Mouse (Mus musculus): ENCODE results near the gene Spsb4. TPM values are rescaled to one million over a fixed set of nuclear protein-coding genes. Genes with fewer than 3 reads are reported as not detected.

Spsb4 gene
- polyA plus RNA-seq, 1 experiment from 2014 or later: 115 TPM

DNA sequence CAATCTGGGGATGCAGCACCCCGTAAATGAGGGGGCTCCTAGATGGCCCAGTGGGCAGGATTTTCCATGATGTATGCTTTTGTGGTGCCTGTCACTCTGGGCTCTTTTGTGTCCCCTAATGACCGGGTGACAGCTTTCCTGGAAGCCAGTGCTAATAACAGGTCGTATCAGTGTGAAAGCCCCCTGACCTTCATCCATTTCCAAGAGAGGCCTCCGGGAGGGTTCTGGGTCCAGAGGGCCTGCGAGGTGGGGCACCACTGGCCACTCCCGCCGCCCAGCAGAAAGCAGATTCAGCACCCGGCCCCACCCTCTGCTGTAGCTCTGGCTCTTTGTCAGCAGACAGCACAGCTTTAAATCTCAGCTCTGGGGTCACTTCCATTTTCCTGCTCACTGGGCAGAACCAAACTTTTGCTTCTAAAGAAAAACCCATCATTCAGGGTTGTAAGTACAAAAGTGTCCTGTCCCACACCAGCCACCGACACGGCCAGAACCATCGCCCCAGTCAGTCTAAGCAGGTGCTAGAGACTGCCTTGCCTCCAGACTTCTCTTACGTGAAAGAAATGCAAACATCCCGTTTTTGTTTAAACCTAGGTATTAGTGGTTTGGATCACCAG, 39.1 kb downstream of the Spsb4 start:
- 12% methylated on average over 13 of the region's 13 CpGs for WGBS
- peak overlapping the region; percentile 30; the same call in 1 of the 2 replicates for H3K4me2 ChIP-seq

GRCm38 (mm10) chr9:96978147-96978782, 40.4 kb downstream of the Spsb4 start:
- WGBS: 48% methylated on average over 10 of the region's 10 CpGs
- peak; percentile 89 for DNase-seq (ENCODE audit: low spot score, missing footprints)
- Histone ChIP-seq H3K4me2 (no peak overlapping the region; the same call in 1 of the 2 replicates), H3K27ac (ENCODE audit: low read depth, low read length) (peak overlapping the region; percentile 60), H3K9me3 (ENCODE audit: control insufficient read depth, low read length) (no peaks in the 10 kb centered on the region), H3K27me3 (ENCODE audit: control insufficient read depth, insufficient read depth, low read length) (no peaks in the 10 kb centered on the region), H3K36me3 (ENCODE audit: control insufficient read depth, insufficient read depth, low read length) (no peaks in the 10 kb centered on the region), H3K9ac (ENCODE audit: low read length) (no peak overlapping the region; the same call in 1 of the 2 replicates), H3K4me3 (ENCODE audit: low read depth, low read length) (no peak overlapping the region), H3K4me1 (ENCODE audit: control insufficient read depth, insufficient read depth, low read length) (peaks cover 68% of the 10 kb centered on the region)
- no peak for ATAC-seq (ENCODE audit: low FRiP score)

More for the DNA sequence above, 39.1 kb downstream of the Spsb4 start:
- Histone ChIP-seq H3K36me3 (ENCODE audit: control insufficient read depth, insufficient read depth, low read length) (no peaks in the 10 kb centered on the region), H3K9me3 (ENCODE audit: control insufficient read depth, low read length) (no peaks in the 10 kb centered on the region), H3K4me1 (ENCODE audit: control insufficient read depth, insufficient read depth, low read length) (peaks cover 74% of the 10 kb centered on the region), H3K4me3 (ENCODE audit: low read depth, low read length) (no peak overlapping the region), H3K9ac (ENCODE audit: low read length) (peak overlapping the region; percentile 58), H3K27me3 (ENCODE audit: control insufficient read depth, insufficient read depth, low read length) (no peaks in the 10 kb centered on the region), H3K27ac (ENCODE audit: low read depth, low read length) (peak overlapping the region; percentile 94)
- ATAC-seq (ENCODE audit: low FRiP score): 0 out of 2 replicates have a peak, but pooled peaks have one; percentile 12
- DNase-seq (ENCODE audit: low spot score, missing footprints): peak; percentile 90

GRCm38 (mm10) chr9:96977287-96978145, 41.1 kb downstream of the Spsb4 start:
- Histone ChIP-seq H3K9ac (ENCODE audit: low read length) (peak overlapping the region; percentile 18; the same call in 1 of the 2 replicates), H3K4me1 (ENCODE audit: control insufficient read depth, insufficient read depth, low read length) (peaks cover 68% of the 10 kb centered on the region), H3K4me2 (no peak overlapping the region), H3K27me3 (ENCODE audit: control insufficient read depth, insufficient read depth, low read length) (no peaks in the 10 kb centered on the region), H3K4me3 (ENCODE audit: low read depth, low read length) (no peak overlapping the region), H3K9me3 (ENCODE audit: control insufficient read depth, low read length) (no peaks in the 10 kb centered on the region), H3K36me3 (ENCODE audit: control insufficient read depth, insufficient read depth, low read length) (0 out of 2 replicates have a peak, but pooled peaks cover 3% of the 10 kb centered on the region), H3K27ac (ENCODE audit: low read depth, low read length) (peak overlapping the region; percentile 60)
- peak; percentile 89 for DNase-seq (ENCODE audit: low spot score, missing footprints)
- 43% methylated on average over 13 of the region's 13 CpGs for WGBS
- ATAC-seq (ENCODE audit: low FRiP score): no peak

DNA sequence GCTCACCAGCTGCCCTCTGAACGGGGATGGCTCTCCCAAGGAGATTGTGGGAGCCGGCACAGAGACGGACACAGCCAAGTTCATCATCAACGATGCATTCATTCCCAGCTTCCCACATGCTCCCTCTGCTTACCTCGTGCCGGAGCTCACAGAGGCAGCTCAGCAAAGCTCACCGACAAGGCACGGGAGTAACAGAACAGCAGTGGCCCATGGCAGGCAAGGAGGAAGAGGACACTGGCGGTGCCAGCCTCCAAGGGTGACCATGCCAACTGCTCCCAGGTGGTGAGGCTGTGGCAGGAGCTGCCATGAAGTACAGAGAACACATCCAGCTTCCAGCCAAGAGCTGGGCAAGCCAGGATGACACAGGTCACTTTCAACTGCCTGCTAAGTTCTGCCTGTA, 45.6 kb downstream of the Spsb4 start:
- Histone ChIP-seq H3K9me3 (ENCODE audit: control insufficient read depth, low read length) (no peaks in the 10 kb centered on the region), H3K4me1 (ENCODE audit: control insufficient read depth, insufficient read depth, low read length) (peaks cover 40% of the 10 kb centered on the region), H3K27ac (ENCODE audit: low read depth, low read length) (no peak overlapping the region), H3K4me3 (ENCODE audit: low read depth, low read length) (no peak overlapping the region), H3K9ac (ENCODE audit: low read length) (no peak overlapping the region), H3K36me3 (ENCODE audit: control insufficient read depth, insufficient read depth, low read length) (0 out of 2 replicates have a peak, but pooled peaks cover 3% of the 10 kb centered on the region), H3K4me2 (no peak overlapping the region), H3K27me3 (ENCODE audit: control insufficient read depth, insufficient read depth, low read length) (no peaks in the 10 kb centered on the region)
- 83% methylated on average over 9 of the region's 9 CpGs for WGBS
- ATAC-seq (ENCODE audit: low FRiP score) (no peak), DNase-seq (ENCODE audit: low spot score, missing footprints) (no peak)

DNA sequence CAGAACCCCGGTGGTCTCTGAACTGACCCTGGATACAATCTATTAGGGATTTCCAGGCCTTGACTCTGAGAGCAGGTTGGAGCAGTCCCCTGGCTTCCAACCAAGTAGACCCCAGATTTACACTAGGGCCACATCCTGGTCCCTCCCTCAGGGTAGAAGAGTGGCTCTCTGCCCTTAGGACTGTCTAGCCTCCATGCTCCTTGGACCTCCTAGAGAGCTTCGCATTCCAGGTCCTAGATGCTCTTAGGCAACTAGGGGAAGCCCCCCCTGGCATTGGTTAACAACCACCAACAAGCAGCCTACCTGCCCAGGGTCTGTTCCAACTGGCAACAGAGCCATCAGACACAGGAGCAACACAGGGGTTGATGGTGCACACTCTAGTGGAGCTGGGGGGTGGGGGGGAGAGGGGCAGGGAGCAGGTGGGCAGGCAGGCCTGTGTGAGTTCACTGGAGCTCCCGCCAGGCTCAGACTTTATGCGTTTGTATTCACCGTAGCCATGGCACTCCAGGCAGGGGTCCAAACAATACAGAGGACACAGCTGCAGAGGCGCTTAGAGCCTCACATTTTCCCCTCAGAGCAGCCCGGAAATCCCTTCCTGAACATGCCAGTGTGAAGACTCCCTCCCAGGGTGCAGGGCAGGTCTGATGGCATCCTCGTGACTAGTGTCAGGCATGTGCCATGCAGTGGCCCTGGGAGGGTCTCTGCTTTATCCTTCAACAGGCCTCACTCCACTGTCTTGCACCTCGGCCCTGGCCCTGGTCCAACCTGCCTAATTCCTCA, 46.8 kb downstream of the Spsb4 start:
- H3K27ac ChIP-seq (ENCODE audit: low read depth, low read length): peak overlapping the region; percentile 55
- 27% methylated on average over 9 of the region's 9 CpGs for WGBS
- H3K4me1 ChIP-seq (ENCODE audit: control insufficient read depth, insufficient read depth, low read length): peaks cover 29% of the 10 kb centered on the region

DNA sequence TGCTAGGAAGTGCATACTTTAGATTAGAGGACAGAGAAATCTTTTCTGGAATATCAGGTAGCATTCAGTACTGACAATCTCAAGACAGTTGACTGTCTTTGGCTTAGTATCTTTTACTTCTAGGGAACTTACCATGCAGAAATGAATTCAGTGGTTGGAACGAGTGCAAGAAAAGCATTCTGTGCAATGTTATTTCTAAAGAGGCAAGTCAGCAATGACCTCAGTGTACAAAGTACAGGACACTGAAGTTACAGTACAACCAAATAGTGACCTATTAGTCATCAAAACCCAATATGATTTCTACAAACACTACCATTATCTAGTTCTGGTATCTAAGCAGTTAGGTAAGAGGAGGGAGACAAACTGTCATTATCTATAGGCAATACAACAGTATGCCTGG, 51.1 kb downstream of the Spsb4 start:
- H3K4me1 ChIP-seq (ENCODE audit: control insufficient read depth, insufficient read depth, low read length): peaks cover 38% of the 10 kb centered on the region
- no peak overlapping the region for H3K4me2 ChIP-seq
- DNase-seq (ENCODE audit: low spot score, missing footprints) (no peak), ATAC-seq (ENCODE audit: low FRiP score) (no peak)
- no peaks in the 10 kb centered on the region for H3K27me3 ChIP-seq (ENCODE audit: control insufficient read depth, insufficient read depth, low read length)
- H3K27ac ChIP-seq (ENCODE audit: low read depth, low read length): no peak overlapping the region
- H3K9ac ChIP-seq (ENCODE audit: low read length): no peak overlapping the region
- H3K9me3 ChIP-seq (ENCODE audit: control insufficient read depth, low read length): no peaks in the 10 kb centered on the region
- no peak overlapping the region for H3K4me3 ChIP-seq (ENCODE audit: low read depth, low read length)
- peaks cover 3% of the 10 kb centered on the region; the same call in 1 of the 2 replicates for H3K36me3 ChIP-seq (ENCODE audit: control insufficient read depth, insufficient read depth, low read length)
- 97% methylated on average over 1 of the region's 1 CpGs for WGBS

More for the DNA sequence above, 46.8 kb downstream of the Spsb4 start:
- 0 out of 2 replicates have a peak, but pooled peaks cover 3% of the 10 kb centered on the region for H3K36me3 ChIP-seq (ENCODE audit: control insufficient read depth, insufficient read depth, low read length)
- ATAC-seq (ENCODE audit: low FRiP score): peak; percentile 84
- H3K4me3 ChIP-seq (ENCODE audit: low read depth, low read length): no peak overlapping the region
- H3K9ac ChIP-seq (ENCODE audit: low read length): no peak overlapping the region
- H3K9me3 ChIP-seq (ENCODE audit: control insufficient read depth, low read length): no peaks in the 10 kb centered on the region
- peak; percentile 90 for DNase-seq (ENCODE audit: low spot score, missing footprints)
- H3K27me3 ChIP-seq (ENCODE audit: control insufficient read depth, insufficient read depth, low read length): no peaks in the 10 kb centered on the region
- H3K4me2 ChIP-seq: no peak overlapping the region

- no peak overlapping the region for H3K4me3 ChIP-seq (ENCODE audit: low read depth, low read length)
- peaks cover 35% of the 10 kb centered on the region for H3K4me1 ChIP-seq (ENCODE audit: control insufficient read depth, insufficient read depth, low read length)
- H3K9ac ChIP-seq (ENCODE audit: low read length): no peak overlapping the region
- 93% methylated on average over 7 of the region's 7 CpGs for WGBS
- ATAC-seq (ENCODE audit: low FRiP score): no peak
- H3K36me3 ChIP-seq (ENCODE audit: control insufficient read depth, insufficient read depth, low read length): peaks cover 3% of the 10 kb centered on the region; the same call in 1 of the 2 replicates
- H3K9me3 ChIP-seq (ENCODE audit: control insufficient read depth, low read length): no peaks in the 10 kb centered on the region
- no peak overlapping the region for H3K4me2 ChIP-seq
- H3K27me3 ChIP-seq (ENCODE audit: control insufficient read depth, insufficient read depth, low read length): no peaks in the 10 kb centered on the region
- DNase-seq (ENCODE audit: low spot score, missing footprints): no peak
- H3K27ac ChIP-seq (ENCODE audit: low read depth, low read length): no peak overlapping the region
Observed at GRCm38 (mm10) chr9:96966465-96966864, 52.2 kb downstream of the Spsb4 start.

GRCm38 (mm10) chr9:96963443-96964215, 55.0 kb downstream of the Spsb4 start:
- ATAC-seq (ENCODE audit: low FRiP score) (no peak), DNase-seq (ENCODE audit: low spot score, missing footprints) (no peak)
- H3K27ac ChIP-seq (ENCODE audit: low read depth, low read length): peak overlapping the region; percentile 11; the same call in 1 of the 2 replicates
- H3K27me3 ChIP-seq (ENCODE audit: control insufficient read depth, insufficient read depth, low read length): no peaks in the 10 kb centered on the region
- no peak overlapping the region for H3K4me2 ChIP-seq
- no peaks in the 10 kb centered on the region for H3K9me3 ChIP-seq (ENCODE audit: control insufficient read depth, low read length)
- peaks cover 41% of the 10 kb centered on the region for H3K4me1 ChIP-seq (ENCODE audit: control insufficient read depth, insufficient read depth, low read length)
- peaks cover 9% of the 10 kb centered on the region for H3K36me3 ChIP-seq (ENCODE audit: control insufficient read depth, insufficient read depth, low read length)
- H3K9ac ChIP-seq (ENCODE audit: low read length): no peak overlapping the region
- 32% methylated on average over 13 of the region's 13 CpGs for WGBS
- H3K4me3 ChIP-seq (ENCODE audit: low read depth, low read length): no peak overlapping the region
